Mouse (Mus musculus) C2C12 (cell line): ENCODE measurements around the gene Yif1b. TPM values are rescaled to one million over a fixed set of nuclear protein-coding genes. Genes with fewer than 3 reads are reported as not detected.

Experiments used
- H3K27me3 ChIP-seq: one replicate; pipeline ENCODE4 v1.6.1; 2011; ENCODE audit not compliant: control insufficient read depth, insufficient read depth, insufficient read length
- H3K36me3 ChIP-seq: one replicate; pipeline ENCODE4 v1.6.1; 2011; ENCODE audit not compliant: control insufficient read depth, insufficient read depth
- H3K4me3 ChIP-seq: one replicate; pipeline ENCODE4 v1.5.1; 2011; ENCODE audit warnings: mild to moderate bottlenecking, control low read depth; ENCODE audit not compliant: poor library complexity, insufficient read depth, severe bottlenecking
- H3K79me2 ChIP-seq: one replicate; pipeline ENCODE4 v1.6.1; 2011; ENCODE audit not compliant: control insufficient read depth, insufficient read depth
- H3K79me3 ChIP-seq: one replicate; pipeline ENCODE4 v1.6.1; 2011; ENCODE audit warnings: low read depth, control low read depth
- H3ac ChIP-seq: one replicate; pipeline ENCODE3; 2011; ENCODE audit warnings: low read depth; ENCODE audit not compliant: control insufficient read depth, insufficient read length
- CEBPB ChIP-seq: IDR thresholded peaks from one replicate; pipeline ENCODE4 v1.6.1; 2011; ENCODE audit warnings: low read depth, mild to moderate bottlenecking, control low read depth, moderate library complexity
- CTCF ChIP-seq: IDR thresholded peaks from one replicate; pipeline ENCODE4 v1.5.1; 2011; ENCODE audit not compliant: control insufficient read depth, insufficient read depth, insufficient read length
- FOSL1 ChIP-seq: IDR thresholded peaks from one replicate; pipeline ENCODE4 v1.8.0; 2011; ENCODE audit warnings: mild to moderate bottlenecking, low read length; ENCODE audit not compliant: poor library complexity, insufficient read depth, severe bottlenecking
- MAX ChIP-seq: IDR thresholded peaks from one replicate; pipeline ENCODE4 v1.6.1; 2011; ENCODE audit warnings: mild to moderate bottlenecking, control low read depth
- MYOD1 ChIP-seq: IDR thresholded peaks from one replicate; pipeline ENCODE4 v1.6.1; 2011; ENCODE audit warnings: low read depth; ENCODE audit not compliant: control insufficient read depth, insufficient read length
- MYOG ChIP-seq: IDR thresholded peaks from one replicate; pipeline ENCODE4 v1.6.1; 2011; ENCODE audit not compliant: control insufficient read depth, insufficient read length; ENCODE audit errors: extremely low read depth
- USF1 ChIP-seq: IDR thresholded peaks from one replicate; pipeline ENCODE4 v1.6.1; 2011; ENCODE audit warnings: low read depth, mild to moderate bottlenecking, control low read depth, moderate library complexity
- polyA plus RNA-seq: library from polyadenylated mRNA; unstranded; fragments of >200 nt; fragmentation: generic; extraction: Trizol; gene quantifications from one replicate; pipeline ENCODE4 v1.2.1, GENCODE M21; 2012; ENCODE audit warnings: missing spikeins

Gene Yif1b
- polyA plus RNA-seq, 1 experiment = 140 TPM

DNA sequence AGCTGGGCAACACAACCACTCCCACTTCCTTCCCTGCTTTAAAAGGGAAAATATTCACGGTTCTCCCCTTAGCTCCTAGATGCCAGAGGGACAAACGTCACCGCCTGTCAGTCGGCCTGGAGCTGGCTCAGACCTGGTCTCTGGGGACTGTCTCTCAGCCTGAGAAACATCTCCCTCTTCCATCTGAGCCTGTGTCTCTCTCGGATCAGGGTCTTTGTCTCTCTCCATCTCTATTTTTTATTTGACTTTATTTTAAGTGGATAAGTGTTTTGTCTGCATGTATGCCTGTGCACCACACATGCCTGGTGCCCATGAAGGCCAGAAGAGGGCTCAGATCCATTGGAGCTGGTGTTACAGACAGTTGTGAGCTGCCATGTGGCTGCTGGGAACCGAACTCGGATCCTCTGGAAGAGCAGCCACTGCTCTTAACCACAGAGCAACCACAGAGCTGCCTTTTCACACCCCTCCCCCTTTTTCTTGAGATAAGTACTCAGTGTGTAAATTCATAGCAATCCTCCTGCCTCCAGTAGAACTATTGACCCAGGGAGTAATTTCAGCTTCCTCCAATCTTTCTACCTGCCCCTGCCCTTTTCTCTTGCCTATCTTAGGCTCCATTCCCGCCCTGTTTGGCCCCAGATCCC lies 54.4 kb downstream of the Yif1b start:
- no peak overlapping the region for H3K4me3 ChIP-seq
- H3K36me3 ChIP-seq = no peaks in the 10 kb centered on the region
- no peak for TF ChIP-seq FOSL1
- no peak for TF ChIP-seq MYOG
- no peak for TF ChIP-seq MYOD1
- TF ChIP-seq MAX = no peak
- TF ChIP-seq CTCF = no peak
- TF ChIP-seq USF1 = no peak
- TF ChIP-seq CEBPB = no peak
- H3ac ChIP-seq = no peak overlapping the region
- H3K79me3 ChIP-seq = no peaks in the 10 kb centered on the region
- H3K79me2 ChIP-seq = no peaks in the 10 kb centered on the region
- H3K27me3 ChIP-seq = no peaks in the 10 kb centered on the region

DNA sequence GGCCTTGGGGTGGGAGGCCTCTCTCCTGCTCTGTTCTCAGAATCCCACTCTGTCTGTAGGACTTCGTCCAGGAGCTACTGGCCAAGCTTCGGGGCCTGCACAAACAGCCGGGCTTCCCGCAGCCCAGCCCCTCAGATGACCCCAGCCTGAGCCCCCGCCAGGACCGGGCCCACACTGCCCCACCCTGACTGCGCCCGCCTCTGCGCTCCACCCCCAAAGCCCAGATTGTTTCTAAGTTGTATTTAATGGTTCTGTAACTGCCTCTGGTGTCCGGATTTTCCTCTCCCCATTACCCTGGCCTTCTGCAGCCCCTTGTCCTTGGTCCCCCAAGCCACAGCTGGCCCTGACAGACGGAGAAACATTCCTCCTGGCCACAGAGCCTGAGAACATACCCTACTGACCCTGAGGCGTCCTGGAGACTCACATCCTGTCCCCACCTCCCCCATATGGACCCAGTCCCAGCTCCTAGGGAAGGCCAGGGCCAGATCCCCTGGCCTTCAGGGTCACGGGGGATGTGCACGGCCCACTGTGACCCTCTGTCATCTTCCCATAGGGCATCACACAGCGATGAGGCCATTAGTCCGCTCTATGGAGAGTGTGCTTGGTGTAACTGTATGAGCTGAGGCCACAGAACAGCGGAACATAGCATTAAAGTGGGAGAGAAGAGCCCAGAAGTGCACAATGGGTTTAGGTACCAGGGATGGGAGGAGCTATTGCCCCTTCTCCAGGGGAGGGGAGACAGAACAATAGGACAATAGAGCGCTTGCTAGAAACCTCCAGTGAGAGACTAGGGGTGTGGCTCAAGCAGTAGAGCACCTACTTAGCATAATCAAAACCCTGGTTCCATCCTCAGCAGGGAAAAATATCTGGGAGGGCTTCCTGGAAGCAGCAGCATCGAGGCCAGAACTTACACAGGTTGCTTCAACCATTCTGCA lies 55.3 kb downstream of the Yif1b start:
- H3K79me2 ChIP-seq = no peaks in the 10 kb centered on the region
- H3K4me3 ChIP-seq = no peak overlapping the region
- H3ac ChIP-seq = no peak overlapping the region
- no peak for TF ChIP-seq FOSL1
- TF ChIP-seq CTCF = no peak
- TF ChIP-seq MYOD1 = no peak
- TF ChIP-seq MAX = no peak
- no peak for TF ChIP-seq CEBPB
- TF ChIP-seq MYOG = no peak
- no peak for TF ChIP-seq USF1
- H3K36me3 ChIP-seq = no peaks in the 10 kb centered on the region
- H3K27me3 ChIP-seq = no peaks in the 10 kb centered on the region
- no peaks in the 10 kb centered on the region for H3K79me3 ChIP-seq

DNA sequence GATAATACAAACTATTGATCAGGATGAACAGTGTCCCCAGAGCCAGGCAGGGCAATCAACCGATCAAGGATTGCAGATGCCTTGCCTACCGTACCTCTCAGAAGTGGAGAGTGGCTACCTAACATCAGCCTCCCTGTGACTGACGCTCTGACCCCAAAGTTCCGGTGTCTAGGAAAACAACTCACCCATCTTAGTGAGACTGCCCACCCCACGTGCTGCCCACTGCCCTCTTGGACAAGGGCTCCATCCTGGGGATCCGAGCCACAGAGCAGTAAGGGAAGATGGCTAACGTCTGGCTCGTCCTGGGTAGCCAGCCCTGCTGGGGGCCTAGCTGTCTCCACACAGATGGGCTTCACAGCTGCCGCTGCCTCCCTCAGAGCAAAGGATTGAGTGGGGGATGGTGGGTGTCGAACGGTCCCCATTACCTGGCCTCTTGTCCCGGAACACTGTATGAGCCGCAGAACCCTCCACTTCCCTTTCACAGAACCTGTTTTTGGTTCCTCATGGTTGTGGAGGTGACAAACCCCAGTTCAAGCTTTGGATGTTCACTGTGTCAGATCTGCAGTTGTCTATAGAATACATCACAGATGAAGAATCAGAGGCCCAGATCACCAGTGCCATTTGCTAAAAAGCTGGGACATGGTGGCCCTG lies 56.1 kb downstream of the Yif1b start:
- TF ChIP-seq CTCF (no peak), MYOD1 (no peak), USF1 (no peak), CEBPB (no peak), FOSL1 (no peak), MAX (no peak), MYOG (no peak)
- H3K27me3 ChIP-seq = no peaks in the 10 kb centered on the region
- no peaks in the 10 kb centered on the region for H3K36me3 ChIP-seq
- no peaks in the 10 kb centered on the region for H3K79me2 ChIP-seq
- no peak overlapping the region for H3K4me3 ChIP-seq
- H3ac ChIP-seq = no peak overlapping the region
- no peaks in the 10 kb centered on the region for H3K79me3 ChIP-seq

DNA sequence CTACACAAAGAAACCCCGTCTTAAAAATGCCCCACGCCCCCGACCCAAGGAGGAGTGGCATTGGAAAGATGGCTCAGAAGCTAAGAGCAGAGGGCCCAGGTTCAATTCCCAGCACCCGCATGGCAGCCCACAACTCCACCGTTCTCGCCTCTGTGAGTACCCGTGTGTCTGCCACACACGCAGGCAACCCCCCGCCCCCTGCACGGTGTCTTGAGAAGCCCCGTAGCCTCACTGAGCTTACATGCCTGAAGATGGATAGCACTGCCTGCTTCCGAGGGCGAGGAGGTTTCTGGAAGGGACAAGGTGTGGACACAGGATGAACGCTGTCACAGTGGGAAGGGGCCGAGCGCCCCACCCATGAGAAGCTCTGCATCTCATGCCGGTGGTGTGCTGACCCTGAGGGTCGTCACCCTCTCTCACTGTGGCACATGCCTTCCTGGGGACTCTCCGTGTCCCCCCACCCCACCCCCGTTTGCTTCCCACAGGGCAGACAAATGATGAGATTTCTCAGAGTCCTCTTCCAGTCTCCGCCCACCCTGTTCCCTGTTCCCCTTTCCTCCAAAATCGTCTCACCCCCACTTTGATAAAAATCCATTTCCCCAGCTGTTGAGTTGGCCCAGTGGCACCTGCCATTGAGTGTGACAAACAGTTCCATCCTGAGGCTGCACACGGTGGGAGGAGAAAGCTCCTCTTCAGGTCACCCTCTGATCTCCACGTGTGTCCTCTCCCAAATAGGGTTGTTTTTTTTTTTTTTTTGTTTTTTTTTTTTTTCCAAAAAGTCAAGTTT lies 57.9 kb downstream of the Yif1b start:
- Histone ChIP-seq H3K79me2 (no peaks in the 10 kb centered on the region), H3ac (no peak overlapping the region), H3K36me3 (no peaks in the 10 kb centered on the region), H3K4me3 (no peak overlapping the region), H3K79me3 (no peaks in the 10 kb centered on the region), H3K27me3 (no peaks in the 10 kb centered on the region)
- no peak for TF ChIP-seq CTCF
- no peak for TF ChIP-seq MYOD1
- no peak for TF ChIP-seq FOSL1
- no peak for TF ChIP-seq CEBPB
- TF ChIP-seq MYOG = no peak
- no peak for TF ChIP-seq USF1
- TF ChIP-seq MAX = no peak

DNA sequence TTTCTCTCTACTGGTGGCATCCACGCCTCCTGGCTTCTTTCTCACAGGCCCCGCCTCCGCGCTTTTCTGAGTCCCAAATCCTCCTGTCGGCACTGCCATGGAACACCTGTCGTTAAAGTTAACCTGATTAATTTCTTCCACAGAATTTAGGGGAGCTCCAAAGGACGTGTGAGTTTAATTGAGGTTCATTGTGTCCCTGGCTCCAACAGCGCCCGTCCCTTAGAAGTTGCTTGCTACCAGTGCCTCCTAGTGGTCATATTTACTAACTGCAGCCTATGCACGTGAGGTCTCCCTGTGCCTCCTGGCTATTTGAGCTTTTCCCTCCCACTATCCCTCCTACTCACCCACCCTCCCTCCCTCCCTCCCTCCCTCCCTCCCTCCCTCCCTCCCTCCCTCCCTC lies 58.9 kb downstream of the Yif1b start:
- H3K36me3 ChIP-seq = no peaks in the 10 kb centered on the region
- no peaks in the 10 kb centered on the region for H3K79me2 ChIP-seq
- H3K27me3 ChIP-seq = no peaks in the 10 kb centered on the region
- TF ChIP-seq USF1 (no peak), CEBPB (no peak), MAX (no peak), MYOG (no peak), FOSL1 (no peak), MYOD1 (no peak), CTCF (peak; percentile 74)
- H3ac ChIP-seq = no peak overlapping the region
- H3K4me3 ChIP-seq = no peak overlapping the region
- H3K79me3 ChIP-seq = no peaks in the 10 kb centered on the region
